Mouse (Mus musculus) small intestine, adult 2 months (tissue): Measurements from ENCODE around the gene Arhgap42.

Experiments used
- CTCF ChIP-seq: fragments of 200-500 bp; IDR thresholded peaks from 2 replicates; pipeline ENCODE4 v1.5.1; 2012; ENCODE audit warnings: low read depth, mild to moderate bottlenecking, control low read depth, inconsistent platforms, low read length, moderate library complexity, mixed read lengths; ENCODE audit not compliant: insufficient replicate concordance, insufficient read length; ENCODE audit errors: extremely low read depth
- POLR2A ChIP-seq: fragments of 200-500 bp; IDR thresholded peaks from 2 replicates; pipeline ENCODE4 v1.6.1; 2012; ENCODE audit warnings: low read depth, mild to moderate bottlenecking, control low read depth, inconsistent platforms, low read length, moderate library complexity

DNA sequence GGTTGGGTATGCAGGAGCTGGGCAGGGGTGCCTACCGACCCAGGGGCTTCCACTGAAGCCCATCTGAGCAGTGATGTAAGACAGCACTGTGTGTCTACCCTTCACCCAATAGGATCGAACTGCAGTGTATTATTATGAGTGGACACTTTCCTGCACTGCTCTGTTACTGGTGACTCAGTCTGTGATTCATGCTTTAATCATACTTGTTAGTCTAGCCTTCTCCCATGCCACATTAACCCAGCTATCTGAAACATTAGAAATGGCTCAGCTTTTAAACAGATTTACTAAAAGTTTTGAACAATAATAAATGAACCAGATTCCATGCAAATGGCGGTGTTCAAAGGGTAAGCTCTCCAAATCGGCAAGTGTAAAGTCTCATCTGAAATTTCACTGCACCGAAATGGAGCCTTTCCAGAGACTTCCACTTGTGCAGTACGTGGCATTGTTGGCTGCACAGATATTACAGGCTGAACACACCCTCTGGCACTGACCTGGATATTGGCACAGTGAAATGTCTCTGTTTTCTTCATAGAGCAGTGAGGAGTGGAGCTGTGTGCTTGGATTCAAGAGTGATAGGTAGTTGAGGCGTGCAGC is 2.4 kb upstream of the Arhgap42 start:
- TF ChIP-seq CTCF, result no peak
- no peak for TF ChIP-seq POLR2A
